Mouse (Mus musculus) MEL (cell line): ENCODE results near the gene Araf. TPM values are rescaled to one million over a fixed set of nuclear protein-coding genes. Genes with fewer than 3 reads are reported as not detected.
A peak's percentile ranks its signal among the peaks of the same experiment; 100 is the strongest.

Source experiments
- DNase-seq: peaks from one replicate; pipeline ENCODE4 v3.0.0; 2011; ENCODE audit warnings: low read depth, low spot score
- H3K27ac ChIP-seq: 2 replicates; pipeline ENCODE4 v1.5.1; 2012; ENCODE audit warnings: low read depth, mild to moderate bottlenecking, control low read depth, low read length, moderate library complexity; ENCODE audit not compliant: control insufficient read depth
- H3K27me3 ChIP-seq, 2 experiments: fragments of 150-350 bp in 1 of 2; sonication (generic) in 1 of 2; 2 replicates each; pipeline ENCODE4 v1.6.1; 2012; ENCODE audit warnings: low read length in 2 of 2, mild to moderate bottlenecking in 2 of 2, improper control_type of control experiment in 1 of 2, moderate library complexity in 1 of 2; ENCODE audit not compliant: insufficient read depth in 2 of 2, control insufficient read depth in 1 of 2
- H3K36me3 ChIP-seq, 2 experiments: 2 replicates each; pipeline ENCODE4 v1.6.1; 2012 to 2014; ENCODE audit warnings: low read length in 2 of 2, improper control_type of control experiment in 1 of 2, inconsistent platforms in 1 of 2, mild to moderate bottlenecking in 1 of 2; ENCODE audit not compliant: insufficient read depth in 2 of 2, control insufficient read depth in 1 of 2
- H3K4me1 ChIP-seq, 2 experiments: fragments of 150-350 bp in 1 of 2; sonication (generic) in 1 of 2; 2 replicates each; pipeline ENCODE4 v1.6.1; 2012; ENCODE audit warnings: low read length in 2 of 2, improper control_type of control experiment in 1 of 2, mild to moderate bottlenecking in 1 of 2; ENCODE audit not compliant: insufficient read depth in 2 of 2, control insufficient read depth in 1 of 2
- H3K4me3 ChIP-seq, 2 experiments: fragments of 150-350 bp in 1 of 2; sonication (generic) in 1 of 2; 2 replicates each; pipeline ENCODE4 v1.5.1; 2012; ENCODE audit warnings: low read depth in 2 of 2, low read length in 2 of 2, mild to moderate bottlenecking in 2 of 2, moderate library complexity in 2 of 2, control low read depth in 1 of 2, improper control_type of control experiment in 1 of 2; ENCODE audit not compliant: control insufficient read depth in 1 of 2, insufficient read depth in 1 of 2
- H3K79me2 ChIP-seq: 2 replicates; pipeline ENCODE4 v1.6.1; 2012; ENCODE audit warnings: mild to moderate bottlenecking, low read length, moderate library complexity; ENCODE audit not compliant: control insufficient read depth, poor library complexity, insufficient read depth
- H3K9ac ChIP-seq: 2 replicates; pipeline ENCODE4 v1.6.1; 2012; ENCODE audit warnings: low read depth, mild to moderate bottlenecking, control low read depth, low read length, moderate library complexity; ENCODE audit not compliant: control insufficient read depth, poor library complexity, severe bottlenecking
- H3K9me3 ChIP-seq: fragments of 150-350 bp; sonication (generic); replicated peaks from 2 replicates; pipeline ENCODE4 v1.6.1; 2012; ENCODE audit warnings: mild to moderate bottlenecking, low read length, improper control_type of control experiment, moderate library complexity; ENCODE audit not compliant: insufficient read depth
- BHLHE40 ChIP-seq: IDR thresholded peaks from 2 replicates; pipeline ENCODE4 v1.6.1; 2012; ENCODE audit warnings: low read depth, mild to moderate bottlenecking, inconsistent platforms, low read length, improper control_type of control experiment, borderline replicate concordance
- CHD2 ChIP-seq: IDR thresholded peaks from 2 replicates; pipeline ENCODE4 v1.6.1; 2011; ENCODE audit warnings: low read length, improper control_type of control experiment
- CTCF ChIP-seq, 3 experiments: IDR thresholded peaks in 2 of 3; conservative IDR thresholded peaks in 1 of 3; 2 replicates each; pipeline ENCODE4 v1.5.1; 2011 to 2012; ENCODE audit warnings: low read length in 3 of 3, low read depth in 2 of 3, mild to moderate bottlenecking in 2 of 3, improper control_type of control experiment in 1 of 3, inconsistent platforms in 1 of 3, mixed read lengths in 1 of 3, moderate library complexity in 1 of 3; ENCODE audit not compliant: control insufficient read depth in 1 of 3, insufficient read depth in 1 of 3, poor library complexity in 1 of 3, severe bottlenecking in 1 of 3
- ETS1 ChIP-seq: IDR thresholded peaks from 2 replicates; pipeline ENCODE4 v1.6.1; 2012; ENCODE audit warnings: low read depth, mild to moderate bottlenecking, inconsistent platforms, low read length, improper control_type of control experiment, moderate library complexity
- GABPA ChIP-seq: IDR thresholded peaks from 2 replicates; pipeline ENCODE4 v1.6.1; 2012; ENCODE audit warnings: low read depth, mild to moderate bottlenecking, inconsistent platforms, low read length, improper control_type of control experiment, moderate library complexity
- JUND ChIP-seq: IDR thresholded peaks from 2 replicates; pipeline ENCODE4 v1.6.1; 2011; ENCODE audit warnings: low read depth, mild to moderate bottlenecking, improper control_type of control experiment, low read length
- KAT2A ChIP-seq: conservative IDR thresholded peaks from 2 replicates; pipeline ENCODE4 v1.6.1; 2012; ENCODE audit warnings: low read depth, low read length, improper control_type of control experiment, inconsistent platforms
- MAFK ChIP-seq: IDR thresholded peaks from 2 replicates; pipeline ENCODE4 v1.6.1; 2011; ENCODE audit warnings: low read depth, mild to moderate bottlenecking, low read length, improper control_type of control experiment, borderline replicate concordance
- MAZ ChIP-seq: IDR thresholded peaks from 2 replicates; pipeline ENCODE4 v1.6.1; 2012; ENCODE audit warnings: low read depth, mild to moderate bottlenecking, inconsistent platforms, low read length, improper control_type of control experiment
- MEF2A ChIP-seq: IDR thresholded peaks from 2 replicates; pipeline ENCODE4 v1.6.1; 2014; ENCODE audit warnings: low read depth, mild to moderate bottlenecking, inconsistent platforms, low read length, improper control_type of control experiment; ENCODE audit not compliant: poor library complexity, insufficient replicate concordance, severe bottlenecking; ENCODE audit errors: extremely low read depth
- MXI1 ChIP-seq: IDR thresholded peaks from 2 replicates; pipeline ENCODE4 v1.6.1; 2011; ENCODE audit warnings: mild to moderate bottlenecking, low read depth, low read length, improper control_type of control experiment
- NRF1 ChIP-seq: IDR thresholded peaks from 2 replicates; pipeline ENCODE4 v1.6.1; 2014; ENCODE audit warnings: low read depth, mild to moderate bottlenecking, inconsistent platforms, low read length, improper control_type of control experiment, moderate library complexity; ENCODE audit not compliant: poor library complexity, insufficient read depth, severe bottlenecking
- POLR2A ChIP-seq, 2 experiments: IDR thresholded peaks; 2 replicates each; pipeline ENCODE4 v1.6.1; 2011 to 2012; ENCODE audit warnings: low read length in 2 of 2, mild to moderate bottlenecking in 2 of 2, control low read depth in 1 of 2, improper control_type of control experiment in 1 of 2, low read depth in 1 of 2, moderate library complexity in 1 of 2; ENCODE audit not compliant: control insufficient read depth in 1 of 2, insufficient read depth in 1 of 2, poor library complexity in 1 of 2
- POLR2AphosphoS2 ChIP-seq: IDR thresholded peaks from 2 replicates; pipeline ENCODE4 v1.6.1; 2011; ENCODE audit warnings: low read length, improper control_type of control experiment
- POLR2AphosphoS5 ChIP-seq: IDR thresholded peaks from 2 replicates; pipeline ENCODE4 v1.6.1; 2012; ENCODE audit warnings: low read depth, borderline replicate concordance, mild to moderate bottlenecking, inconsistent platforms, low read length, moderate library complexity, mixed read lengths
- TAL1 ChIP-seq: IDR thresholded peaks from 2 replicates; pipeline ENCODE4 v1.6.1; 2012; ENCODE audit warnings: mild to moderate bottlenecking, inconsistent platforms, low read length, moderate library complexity, mixed read lengths
- TBP ChIP-seq: IDR thresholded peaks from 2 replicates; pipeline ENCODE4 v1.8.0; 2011; ENCODE audit warnings: low read depth, low read length, improper control_type of control experiment
- TCF12 ChIP-seq: IDR thresholded peaks from 2 replicates; pipeline ENCODE4 v1.6.1; 2014; ENCODE audit warnings: low read depth, mild to moderate bottlenecking, inconsistent platforms, low read length, improper control_type of control experiment, moderate library complexity
- UBTF ChIP-seq: IDR thresholded peaks from 2 replicates; pipeline ENCODE4 v1.6.1; 2012; ENCODE audit warnings: low read depth, mild to moderate bottlenecking, inconsistent platforms, low read length, improper control_type of control experiment, moderate library complexity, borderline replicate concordance; ENCODE audit not compliant: insufficient read depth
- ZKSCAN1 ChIP-seq: IDR thresholded peaks from 2 replicates; pipeline ENCODE4 v1.6.1; 2012; ENCODE audit warnings: low read depth, mild to moderate bottlenecking, inconsistent platforms, low read length, improper control_type of control experiment, moderate library complexity
- ZMIZ1 ChIP-seq: IDR thresholded peaks from 2 replicates; pipeline ENCODE4 v1.6.1; 2012; ENCODE audit warnings: low read depth, mild to moderate bottlenecking, inconsistent platforms, low read length, improper control_type of control experiment, moderate library complexity
- polyA plus RNA-seq, 2 experiments: library from polyadenylated mRNA; stranded (reverse) in 1 of 2; unstranded in 1 of 2; fragments of >175 nt in 1 of 2; fragments of >200 nt in 1 of 2; gene quantifications; 2 replicates each; pipeline versions ENCODE4 v1.2.1 to v1.2.4; 2012; ENCODE audit warnings: low replicate concordance in 2 of 2, low read depth in 1 of 2; ENCODE audit not compliant: insufficient read length in 2 of 2, insufficient read depth in 1 of 2, missing spikeins in 1 of 2
- total RNA-seq: library from RNA; depleted of rRNA; stranded (reverse); fragments of 300-350 nt; gene quantifications from 2 replicates; pipeline ENCODE4 v1.2.3, GENCODE M21; 2012

Gene Araf
- total and polyA plus RNA-seq, 3 experiments = 115 to 236 (median 174) TPM

DNA sequence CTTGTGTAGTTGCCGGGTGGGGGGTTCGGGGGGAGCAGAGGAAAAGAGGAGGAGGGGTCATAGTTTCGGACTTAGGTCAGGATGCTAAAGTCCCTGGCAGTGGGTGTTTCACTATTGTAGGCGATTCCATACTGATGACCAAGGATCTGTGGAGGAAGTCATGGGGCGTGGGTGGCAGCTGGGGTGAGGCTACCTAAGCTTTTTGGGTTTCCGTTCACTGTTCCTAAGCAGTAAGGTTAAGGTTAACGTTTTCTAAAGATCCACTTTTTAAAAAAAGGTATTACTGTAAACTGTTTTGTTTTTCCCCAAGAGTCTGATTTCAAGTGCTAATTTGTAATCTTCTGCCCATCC is 1.2 kb downstream of the Araf start:
- no peak for DNase-seq
- no peak for TF ChIP-seq POLR2AphosphoS5
- no peak for TF ChIP-seq ETS1
- TF ChIP-seq ZMIZ1 = no peak
- no peak for TF ChIP-seq MAFK
- TF ChIP-seq NRF1 = no peak
- no peak for TF ChIP-seq BHLHE40
- no peak for TF ChIP-seq KAT2A
- no peak for TF ChIP-seq JUND
- no peak for TF ChIP-seq CHD2
- no peak for TF ChIP-seq TBP
- no peak for TF ChIP-seq POLR2A (IDR thresholded peaks at IDR 0.05; ENCODE audit: control insufficient read depth in 1 of 2, insufficient read depth in 1 of 2, low read depth in 1 of 2, low read length in 2 of 2, poor library complexity in 1 of 2)
- TF ChIP-seq TCF12 = no peak
- TF ChIP-seq UBTF = no peak
- Histone ChIP-seq H3K27me3 (no peaks in the 10 kb centered on the region), H3K27ac (peak overlapping the region; percentile 82), H3K4me3 (peak overlapping the region; percentile 68 to 74), H3K36me3 (peaks cover 0 to 2% of the 10 kb centered on the region in 2 experiments; a peak in 2 of 4 replicates), H3K4me1 (peaks cover 2 to 3% of the 10 kb centered on the region in 2 experiments; a peak in 3 of 4 replicates), H3K9me3 (no peaks in the 10 kb centered on the region), H3K9ac (peak overlapping the region; percentile 76), H3K79me2 (no peaks in the 10 kb centered on the region; the same call in 1 of the 2 replicates)

DNA sequence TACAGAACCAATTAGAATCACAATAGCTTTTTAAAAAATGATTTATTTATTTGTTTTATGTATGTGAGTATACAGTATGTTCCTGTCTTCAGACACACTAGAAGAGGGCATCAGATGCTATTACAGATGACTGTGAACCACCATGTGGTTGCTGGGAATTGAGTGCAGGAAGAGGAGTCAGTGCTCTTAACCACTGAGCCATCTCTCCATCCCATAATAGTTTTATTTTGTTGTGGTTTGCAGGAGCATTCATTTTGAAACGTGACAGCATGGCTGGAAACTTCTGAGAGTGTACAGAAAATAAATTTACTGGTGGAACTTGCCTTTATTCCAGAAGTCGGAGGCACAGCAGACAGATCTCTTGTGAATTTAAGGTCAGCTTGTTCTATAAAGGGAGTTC is 3.8 kb downstream of the Araf start:
- no peak for DNase-seq
- H3K79me2 ChIP-seq = no peaks in the 10 kb centered on the region; the same call in 1 of the 2 replicates
- H3K27ac ChIP-seq = no peak overlapping the region
- H3K4me1 ChIP-seq = peaks cover 2 to 3% of the 10 kb centered on the region in 2 experiments; a peak in 3 of 4 replicates
- H3K9me3 ChIP-seq = no peaks in the 10 kb centered on the region
- no peak overlapping the region for H3K9ac ChIP-seq
- no peak overlapping the region for H3K4me3 ChIP-seq
- no peaks in the 10 kb centered on the region for H3K27me3 ChIP-seq
- H3K36me3 ChIP-seq = peaks cover 0 to 2% of the 10 kb centered on the region in 2 experiments; a peak in 2 of 4 replicates
- TF ChIP-seq ZMIZ1 (no peak), MXI1 (no peak), ETS1 (no peak), POLR2AphosphoS2 (no peak), MAZ (no peak), BHLHE40 (no peak), TBP (no peak), JUND (no peak), MEF2A (no peak), ZKSCAN1 (no peak), CTCF (IDR thresholded peaks at IDR 0.05 in 2 of 3, conservative IDR thresholded peaks at IDR 0.05 in 1 of 3; ENCODE audit: control insufficient read depth in 1 of 3, insufficient read depth in 1 of 3, low read depth in 2 of 3, low read length in 3 of 3, poor library complexity in 1 of 3, severe bottlenecking in 1 of 3) (no peak), GABPA (no peak), TAL1 (no peak), POLR2AphosphoS5 (no peak), MAFK (no peak)
